Mouse (Mus musculus): ENCODE measurements around the gene Hyal2. TPM values are rescaled to one million over a fixed set of nuclear protein-coding genes. Genes with fewer than 3 reads are reported as not detected.

Hyal2 gene
- 10 to 100 TPM in 1 of 26 experiments, 1 to 10 TPM in 23, under 1 TPM in 2; 0.61 to 16.6 (median 5.8) TPM for total RNA-seq (2018; cell fraction: chromatin; rRNA removed)
- total RNA-seq (2018; cell fraction: cytosol; rRNA removed), result 10 to 100 TPM in 25 of 26 experiments, 1 to 10 TPM in 1; 9.5 to 27.1 (median 17.0) TPM
- 10 to 100 TPM in 12 of 26 experiments, 1 to 10 TPM in 14; 3.7 to 23.0 (median 9.7) TPM for total RNA-seq (2018; cell fraction: nucleus; rRNA removed)
- 17.0 to 33.6 TPM (median 19.7 TPM) in 3 replicates for polyA plus RNA-seq (2018)

GRCm38 (mm10) chr9:107567702-107568319 is at the start of gene Hyal2:
Hyal2 (plus strand) TSS chr9:107567945.
- peaks cover 10% of the 10 kb centered on the region; the same call in 1 of the 2 replicates for H3K36me3 ChIP-seq (ENCODE audit: inconsistent target)

GRCm38 (mm10) chr9:107520331-107520730 is 47.4 kb upstream of the Hyal2 start:
- 93% methylated on average over 6 of the region's 6 CpGs for WGBS (ENCODE audit: missing documents)
- Histone ChIP-seq H3K79me2 (ENCODE audit: inconsistent target) (no peaks in the 10 kb centered on the region), H3K4me3 (ENCODE audit: inconsistent target) (no peak overlapping the region), H3K36me3 (ENCODE audit: inconsistent target) (no peaks in the 10 kb centered on the region), H3K27ac (no peak overlapping the region)

More at GRCm38 (mm10) chr9:107567702-107568319, at the start of gene Hyal2:
- peaks cover 24% of the 10 kb centered on the region; the same call in 1 of the 2 replicates for H3K79me2 ChIP-seq (ENCODE audit: inconsistent target)
- H3K4me3 ChIP-seq (ENCODE audit: inconsistent target), result peak within 1 kb of the TSS; percentile 49
- whole genome bisulfite sequencing (ENCODE audit: missing documents), result 71% methylated on average over 18 of the region's 18 CpGs
- peak within 1 kb of the TSS; percentile 91 for H3K27ac ChIP-seq

- 15% methylated on average over 5 of the region's 5 CpGs for WGBS (ENCODE audit: missing documents)
- Histone ChIP-seq H3K27ac (no peak overlapping the region), H3K79me2 (ENCODE audit: inconsistent target) (no peaks in the 10 kb centered on the region), H3K4me3 (ENCODE audit: inconsistent target) (no peak overlapping the region), H3K36me3 (ENCODE audit: inconsistent target) (no peaks in the 10 kb centered on the region)
Measured at GRCm38 (mm10) chr9:107521190-107521589, 46.6 kb upstream of the Hyal2 start.

- Histone ChIP-seq H3K79me2 (ENCODE audit: inconsistent target) (no peaks in the 10 kb centered on the region), H3K4me3 (ENCODE audit: inconsistent target) (no peak overlapping the region), H3K27ac (no peak overlapping the region), H3K36me3 (ENCODE audit: inconsistent target) (no peaks in the 10 kb centered on the region)
- WGBS (ENCODE audit: missing documents), result 15% methylated on average over 25 of the region's 25 CpGs
Measured at GRCm38 (mm10) chr9:107521711-107522399, 45.9 kb upstream of the Hyal2 start.

- no peaks in the 10 kb centered on the region for H3K79me2 ChIP-seq (ENCODE audit: inconsistent target)
- no peak overlapping the region for H3K4me3 ChIP-seq (ENCODE audit: inconsistent target)
- no peak overlapping the region for H3K27ac ChIP-seq
- 48% methylated on average over 2 of the region's 2 CpGs for WGBS (ENCODE audit: missing documents)
- H3K36me3 ChIP-seq (ENCODE audit: inconsistent target), result no peaks in the 10 kb centered on the region
Measured at GRCm38 (mm10) chr9:107522400-107522711, 45.4 kb upstream of the Hyal2 start.

- Histone ChIP-seq H3K36me3 (ENCODE audit: inconsistent target) (no peaks in the 10 kb centered on the region), H3K27ac (no peak overlapping the region), H3K79me2 (ENCODE audit: inconsistent target) (no peaks in the 10 kb centered on the region), H3K4me3 (ENCODE audit: inconsistent target) (no peak overlapping the region)
- 12% methylated on average over 44 of the region's 44 CpGs for WGBS (ENCODE audit: missing documents)
Measured at GRCm38 (mm10) chr9:107526198-107527026, 41.3 kb upstream of the Hyal2 start.

- H3K27ac ChIP-seq, result peak within 1 kb of the TSS; percentile 57
- H3K4me3 ChIP-seq (ENCODE audit: inconsistent target), result peak within 1 kb of the TSS; percentile 75
- peaks cover 43% of the 10 kb centered on the region for H3K79me2 ChIP-seq (ENCODE audit: inconsistent target)
- peaks cover 17% of the 10 kb centered on the region for H3K36me3 ChIP-seq (ENCODE audit: inconsistent target)
- WGBS (ENCODE audit: missing documents), result under 1% methylated on average over 47 of the region's 48 CpGs
Measured at GRCm38 (mm10) chr9:107533791-107534407, 33.8 kb upstream of the Hyal2 start, which contains the start of gene Tmem115. Tmem115 (plus strand) TSS chr9:107533945.

- Histone ChIP-seq H3K4me3 (ENCODE audit: inconsistent target) (peak overlapping the region; percentile 75), H3K79me2 (ENCODE audit: inconsistent target) (peaks cover 43% of the 10 kb centered on the region), H3K27ac (peak overlapping the region; percentile 57), H3K36me3 (ENCODE audit: inconsistent target) (peaks cover 23% of the 10 kb centered on the region)
- WGBS (ENCODE audit: missing documents), result 2% methylated on average over 40 of the region's 40 CpGs
Measured at GRCm38 (mm10) chr9:107534408-107535202, 33.1 kb upstream of the Hyal2 start.

- Histone ChIP-seq H3K4me3 (ENCODE audit: inconsistent target) (no peak overlapping the region), H3K79me2 (ENCODE audit: inconsistent target) (peaks cover 43% of the 10 kb centered on the region), H3K36me3 (ENCODE audit: inconsistent target) (peaks cover 26% of the 10 kb centered on the region), H3K27ac (no peak overlapping the region)
- WGBS (ENCODE audit: missing documents), result 99% methylated on average over 7 of the region's 7 CpGs
Measured at GRCm38 (mm10) chr9:107538231-107538630, 29.5 kb upstream of the Hyal2 start.

- H3K36me3 ChIP-seq (ENCODE audit: inconsistent target), result peaks cover 27% of the 10 kb centered on the region
- WGBS (ENCODE audit: missing documents), result 89% methylated on average over 3 of the region's 3 CpGs
Measured at GRCm38 (mm10) chr9:107538711-107539110, 29.0 kb upstream of the Hyal2 start.

GRCm38 (mm10) chr9:107539940-107540339 is 27.8 kb upstream of the Hyal2 start:
- no peak overlapping the region for H3K27ac ChIP-seq
- over 99% methylated on average over 8 of the region's 8 CpGs for WGBS (ENCODE audit: missing documents)
- no peak overlapping the region for H3K4me3 ChIP-seq (ENCODE audit: inconsistent target)
- peaks cover 39% of the 10 kb centered on the region for H3K36me3 ChIP-seq (ENCODE audit: inconsistent target)
- H3K79me2 ChIP-seq (ENCODE audit: inconsistent target), result peaks cover 34% of the 10 kb centered on the region

More at GRCm38 (mm10) chr9:107538711-107539110, 29.0 kb upstream of the Hyal2 start:
- no peak overlapping the region for H3K27ac ChIP-seq
- H3K79me2 ChIP-seq (ENCODE audit: inconsistent target), result peaks cover 43% of the 10 kb centered on the region
- H3K4me3 ChIP-seq (ENCODE audit: inconsistent target), result no peak overlapping the region

- Histone ChIP-seq H3K36me3 (ENCODE audit: inconsistent target) (peaks cover 41% of the 10 kb centered on the region), H3K4me3 (ENCODE audit: inconsistent target) (no peak overlapping the region), H3K27ac (no peak overlapping the region), H3K79me2 (ENCODE audit: inconsistent target) (peaks cover 30% of the 10 kb centered on the region)
- WGBS (ENCODE audit: missing documents), result 89% methylated on average over 4 of the region's 4 CpGs
Measured at GRCm38 (mm10) chr9:107540420-107540819, 27.3 kb upstream of the Hyal2 start.

- Histone ChIP-seq H3K79me2 (ENCODE audit: inconsistent target) (peaks cover 24% of the 10 kb centered on the region), H3K36me3 (ENCODE audit: inconsistent target) (peaks cover 41% of the 10 kb centered on the region), H3K4me3 (ENCODE audit: inconsistent target) (peak overlapping the region; percentile 78; the same call in 1 of the 2 replicates), H3K27ac (no peak overlapping the region)
- 75% methylated on average over 9 of the region's 10 CpGs for WGBS (ENCODE audit: missing documents)
Measured at GRCm38 (mm10) chr9:107541005-107541404, 26.7 kb upstream of the Hyal2 start.

All from macrophage (primary cell).